In the genomic region with DNA sequence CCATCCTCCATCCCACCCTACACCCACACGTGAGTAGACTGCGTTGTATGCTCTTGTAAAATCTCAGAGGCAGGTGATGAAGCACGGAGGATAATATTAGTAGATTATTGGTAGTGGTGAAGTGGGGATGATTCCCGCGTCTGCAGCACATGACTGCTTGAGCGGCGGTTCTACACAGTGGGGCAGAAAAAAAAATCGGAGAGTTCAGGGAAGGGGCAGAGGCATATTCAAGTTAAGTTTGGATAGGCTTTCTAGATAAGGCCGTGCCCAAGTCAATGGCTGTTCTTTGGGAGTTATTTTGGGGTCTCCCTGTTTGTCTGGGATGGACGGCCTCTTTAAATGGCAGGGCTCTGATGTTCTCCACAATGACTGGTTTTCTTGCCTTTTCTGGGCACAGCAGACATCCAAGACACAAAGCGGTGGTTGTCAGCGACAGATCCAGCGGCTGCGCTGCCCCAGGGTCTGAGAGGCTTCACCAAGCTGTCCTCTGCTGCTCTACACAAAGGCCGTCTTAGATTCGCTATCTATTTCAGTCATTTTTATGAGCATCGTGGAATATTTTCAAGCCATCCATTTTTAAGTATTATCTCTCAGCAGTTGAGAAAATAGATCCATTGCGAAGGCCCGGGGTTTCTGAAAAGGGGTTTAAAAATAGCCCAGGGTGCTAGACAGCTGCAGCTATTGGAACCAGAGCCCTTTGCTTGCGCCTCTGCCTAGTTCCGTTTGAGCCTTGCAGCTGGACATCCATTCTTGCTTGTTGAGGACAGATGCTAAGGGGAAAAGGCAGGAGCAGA, we compare ENCODE assay signal across 9 mouse cellular contexts.
DNase-seq lines count a peak whose midpoint lies in the region; ATAC-seq and TF ChIP-seq lines count a peak whose summit lies in the region.
"Had no signal": no experiment of that assay in that cellular context is flagged by ENCODE, and none has a peak within 500 bp of the region (broad histone marks: within the 10 kb centered on the region; RNA-seq: fewer than 3 reads in every experiment).

No protein-coding gene starts in this region.

- TF ChIP-seq POLR2A in brain, embryonic 14.5 days (IDR thresholded peaks at IDR 0.05; ENCODE audit: borderline replicate concordance, extremely low read depth, insufficient read depth, insufficient read length, poor library complexity, severe bottlenecking) = no peak

- H3K27ac ChIP-seq in heart, embryonic 15.5 days = peak overlapping the region; percentile 93
- H3K27ac ChIP-seq in liver, postnatal 0 days (ENCODE audit: low read depth) = no peak overlapping the region
- H3K27ac ChIP-seq: liver, embryonic 12.5 days had no signal

- H3K36me3 ChIP-seq in heart, embryonic 15.5 days = no peaks in the 10 kb centered on the region
- no peaks in the 10 kb centered on the region for H3K36me3 ChIP-seq in liver, postnatal 0 days (replicated peaks; ENCODE audit: insufficient read depth, low read length)
- H3K36me3 ChIP-seq: liver, embryonic 12.5 days had no signal

- H3K27me3 ChIP-seq in heart, embryonic 15.5 days = no peaks in the 10 kb centered on the region
- no peaks in the 10 kb centered on the region for H3K27me3 ChIP-seq in liver, postnatal 0 days (ENCODE audit: insufficient read depth, low read length)
- H3K27me3 ChIP-seq: liver, embryonic 12.5 days had no signal

- peak; percentile 75 for ATAC-seq in heart, embryonic 15.5 days (replicated peaks; ENCODE audit: insufficient number of reproducible peaks, insufficient read depth, low FRiP score, low read depth)
- ATAC-seq in liver, postnatal 0 days = no peak
- ATAC-seq: liver, embryonic 12.5 days had no signal

- H3K4me2 ChIP-seq in heart, embryonic 15.5 days = peak overlapping the region; percentile 43
- no peak overlapping the region for H3K4me2 ChIP-seq in liver, postnatal 0 days (ENCODE audit: low read depth, low read length)
- H3K4me2 ChIP-seq: liver, embryonic 12.5 days had no signal

- intact Hi-C loops in heart, postnatal 25 days (cut with DNase I) = loop anchor here (2.0 kb wide), 1 partner anchor 17 kb away; no protein-coding TSS in a partner anchor

- 0 out of 2 replicates have a peak overlapping the region, but pooled peaks have one; percentile 13 for H3K9ac ChIP-seq in heart, embryonic 15.5 days
- no peak overlapping the region for H3K9ac ChIP-seq in liver, postnatal 0 days (replicated peaks)
- H3K9ac ChIP-seq: liver, embryonic 12.5 days had no signal

- no peaks in the 10 kb centered on the region for H3K9me3 ChIP-seq in heart, embryonic 15.5 days (replicated peaks)
- H3K9me3 ChIP-seq in liver, postnatal 0 days (ENCODE audit: low read length) = no peaks in the 10 kb centered on the region
- H3K9me3 ChIP-seq: liver, embryonic 12.5 days had no signal

- no peak for TF ChIP-seq CTCF in brain, embryonic 14.5 days (IDR thresholded peaks at IDR 0.05; ENCODE audit: borderline replicate concordance, extremely low read depth, insufficient read depth, insufficient read length)
- no peak for TF ChIP-seq CTCF in liver, postnatal 0 days (IDR thresholded peaks at IDR 0.05; ENCODE audit: low read depth)

- peaks cover 35% of the 10 kb centered on the region for H3K4me1 ChIP-seq in heart, embryonic 15.5 days (replicated peaks)
- H3K4me1 ChIP-seq in liver, postnatal 0 days (ENCODE audit: insufficient read depth) = no peaks in the 10 kb centered on the region

- TF ChIP-seq EP300 in liver, postnatal 0 days (IDR thresholded peaks at IDR 0.05; ENCODE audit: low read depth) = no peak

- no peak overlapping the region; the same call in 1 of the 2 replicates for H3K4me3 ChIP-seq in heart, embryonic 15.5 days
- no peak overlapping the region for H3K4me3 ChIP-seq in liver, postnatal 0 days (ENCODE audit: low read depth, low read length)
- H3K4me3 ChIP-seq: liver, embryonic 12.5 days had no signal

- WGBS in heart, embryonic 15.5 days = 38% methylated on average over 21 of the region's 21 CpGs
- 81% methylated on average over 21 of the region's 21 CpGs for WGBS in liver, postnatal 0 days (ENCODE audit: insufficient replicate concordance)

- peak; percentile 91 for DNase-seq in heart, adult 11 months
- no peak for DNase-seq in heart, postnatal 25 days (ENCODE audit: low spot score)
- peak; percentile 68 for DNase-seq in brain, embryonic 14.5 days (ENCODE audit: low read depth)
- peak; percentile 28 for DNase-seq in mesoderm, embryonic 11.5 days (ENCODE audit: low read depth, low spot score)
- no peak for DNase-seq in liver, postnatal 0 days
- no peak for DNase-seq in adrenal gland, postnatal 25 days
- no peak for DNase-seq in adipocyte (ENCODE audit: low spot score)

Comparison
In these comparisons a context has a peak if more than half of its experiments do, and no peak if none do; other contexts are left out.
1. DNase-seq: peak in heart, adult 11 months (single experiment), brain, embryonic 14.5 days (single experiment) and mesoderm, embryonic 11.5 days (single experiment); none in heart, postnatal 25 days (single experiment), liver, postnatal 0 days (single experiment), adrenal gland, postnatal 25 days (single experiment) and adipocyte (single experiment).